Mouse (Mus musculus): Measurements from ENCODE around the gene Gm3187.
"Not testable (repeated sequence)": the region's sequence is repeated elsewhere in the genome, so short reads cannot be mapped to it uniquely, and the experiment has no call there.

Gene Gm3187

GRCm38 (mm10) chr14:5483907-5484306 is at the start of gene Gm3187:
Gm3187 (plus strand) TSS chr14:5484207.
- not testable (repeated sequence) for DNase-seq (ENCODE audit: low spot score)

GRCm38 (mm10) chr14:5455367-5455766 is 28.6 kb upstream of the Gm3187 start, which contains the start of gene Gm3194:
Gm3194 (minus strand) TSS chr14:5455467.
- DNase-seq (ENCODE audit: low spot score), result not testable (repeated sequence)

GRCm38 (mm10) chr14:5460469-5460868 is 23.5 kb upstream of the Gm3187 start:
- not testable (repeated sequence) for DNase-seq (ENCODE audit: low spot score)

- DNase-seq (ENCODE audit: low spot score), result not testable (repeated sequence)
Observed at GRCm38 (mm10) chr14:5477730-5478129, 6.3 kb upstream of the Gm3187 start, which contains the start of gene Gm8246. Gm8246 (minus strand) TSS chr14:5477830.

GRCm38 (mm10) chr14:5501374-5501773 is 17.4 kb downstream of the Gm3187 start, which contains the start of gene Gm3488:
Gm3488 (plus strand) TSS chr14:5501674.
- not testable (repeated sequence) for DNase-seq (ENCODE audit: low spot score)

- DNase-seq (ENCODE audit: low spot score), result not testable (repeated sequence)
Observed at GRCm38 (mm10) chr14:5538196-5538595, 54.2 kb downstream of the Gm3187 start, which contains the start of gene Gm3532. Gm3532 (plus strand) TSS chr14:5538496.

Data from urinary bladder, postnatal 14 days (tissue).